ENCODE assay signal across 8 mouse cellular contexts in genomic region chr3:84344725-84345645, GRCm38 (mm10). TPM values are rescaled to one million over a fixed set of nuclear protein-coding genes. Genes with fewer than 3 reads are reported as not detected.
A peak's percentile ranks its signal among the peaks of the same experiment; 100 is the strongest.
DNase-seq lines count a peak whose midpoint lies in the region; ATAC-seq lines count a peak whose summit lies in the region.

No protein-coding gene starts in this region.

- peak overlapping the region; percentile 78 for H3K4me2 ChIP-seq in hindbrain, embryonic 14.5 days (replicated peaks)

- peaks cover 8% of the 10 kb centered on the region; the same call in 1 of the 2 replicates for H3K4me1 ChIP-seq in hindbrain, embryonic 14.5 days (replicated peaks; ENCODE audit: control insufficient read depth, insufficient read depth, low read length)

- H3K9ac ChIP-seq in hindbrain, embryonic 14.5 days, result 0 out of 2 replicates have a peak overlapping the region, but pooled peaks have one; percentile 18

- DNase-seq in R1 (ENCODE audit: low read depth, low spot score), result peak; percentile 91
- DNase-seq in cerebellum, postnatal 14 days, result peak; percentile 87 to 90
- DNase-seq in frontal cortex, postnatal 25 days (ENCODE audit: low spot score in 2 of 2), result peak; percentile 68 to 76
- peak; percentile 89 for DNase-seq in hindbrain, embryonic 14.5 days (ENCODE audit: low spot score)
- DNase-seq in layer of hippocampus, postnatal 25 days (ENCODE audit: extremely low spot score in 1 of 2, low spot score in 1 of 2), result peak; percentile 65 to 83
- peak; percentile 89 for DNase-seq in lung, postnatal 14 days
- DNase-seq in retina, embryonic 14.5 days (ENCODE audit: low spot score), result peak; percentile 93
- peak; percentile 71 to 73 for DNase-seq in thymus, postnatal 36 days

- H3K27me3 ChIP-seq in hindbrain, embryonic 14.5 days (ENCODE audit: control insufficient read depth, insufficient read depth, low read length), result no peaks in the 10 kb centered on the region

- 14% methylated on average over 28 of the region's 28 CpGs for WGBS in hindbrain, embryonic 14.5 days

- H3K9me3 ChIP-seq in hindbrain, embryonic 14.5 days (ENCODE audit: control insufficient read depth, low read length), result no peaks in the 10 kb centered on the region

- ATAC-seq in hindbrain, embryonic 14.5 days (ENCODE audit: low FRiP score), result peak; percentile 66; the same call in 1 of the 2 replicates

- H3K4me3 ChIP-seq in hindbrain, embryonic 14.5 days (replicated peaks; ENCODE audit: low read length), result peak overlapping the region; percentile 28

- H3K27ac ChIP-seq in hindbrain, embryonic 14.5 days, result no peak overlapping the region

- H3K36me3 ChIP-seq in hindbrain, embryonic 14.5 days (replicated peaks; ENCODE audit: control insufficient read depth, insufficient read depth), result no peaks in the 10 kb centered on the region

RNA-seq across cellular contexts. Expression of gene Trim2, which starts 38.3 kb away (rescaled TPM):
- 136 and 151 TPM in 2 replicates for polyA plus RNA-seq in hindbrain, embryonic 14.5 days (2014; fragmentation: Nextera tagmentation; extraction: Ambion mirVana)
- total RNA-seq in layer of hippocampus, postnatal 25 days (2021), result 100 to 1,000 TPM; 403 to 407 TPM
